Mouse (Mus musculus) ovary, postnatal 36 days (tissue): ENCODE data around the gene Slco1a6.
A peak's percentile ranks its signal among the peaks of the same experiment; 100 is the strongest.
"Not testable (repeated sequence)": the region's sequence is repeated elsewhere in the genome, so short reads cannot be mapped to it uniquely, and the experiment has no call there.

Experiments used
- DNase-seq: peaks from one replicate; pipeline ENCODE4 v3.0.0; 2022; ENCODE audit warnings: low spot score, mixed read lengths

The Slco1a6 gene

DNA sequence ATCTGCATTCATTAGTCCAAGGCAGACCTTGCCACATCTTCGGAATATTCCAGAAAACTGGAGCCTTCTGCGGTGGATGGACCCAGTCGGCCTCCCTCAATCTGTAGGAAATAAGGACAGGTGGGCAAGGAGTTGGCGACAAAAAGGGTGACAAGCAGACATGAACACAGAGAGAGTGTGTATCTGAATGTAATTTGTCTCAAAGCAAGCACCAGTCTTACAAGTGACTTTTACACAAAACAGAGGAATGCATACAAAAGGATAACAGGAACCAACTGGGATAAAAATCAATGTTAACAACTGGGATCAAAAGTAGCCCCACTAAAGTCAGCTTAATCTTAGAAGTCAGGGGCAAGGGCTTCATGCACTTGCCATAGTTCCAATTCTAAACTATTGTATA is at the start of gene Slco1a6:
Slco1a6 (minus strand) TSS at position 101 of the 400 bp plus-strand sequence.
- no peak for DNase-seq

DNA sequence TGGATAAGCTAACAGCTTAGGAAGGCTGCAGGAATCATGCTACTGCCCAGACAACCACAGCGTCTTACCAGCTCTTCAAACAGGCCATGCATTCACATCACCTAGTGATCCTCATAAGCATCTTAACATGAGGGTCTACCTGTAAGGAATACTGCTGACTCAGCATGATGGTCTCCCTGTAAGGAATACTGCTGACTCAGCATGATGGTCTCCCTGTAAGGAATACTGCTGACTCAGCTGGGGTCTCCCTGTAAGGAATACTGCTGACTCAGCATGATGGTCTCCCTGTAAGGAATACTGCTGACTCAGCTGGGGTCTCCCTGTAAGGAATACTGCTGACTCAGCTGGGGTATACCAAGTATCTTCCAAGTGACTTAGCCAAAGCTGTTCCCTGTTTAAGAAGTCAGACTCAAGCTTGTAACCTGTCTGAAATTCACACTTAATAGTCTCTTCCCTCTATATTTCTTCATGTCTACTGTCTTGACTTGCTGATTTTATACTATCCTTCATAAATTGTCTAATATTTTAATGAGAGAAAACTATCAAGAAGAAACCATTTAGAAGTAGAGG is 42.5 kb upstream of the Slco1a6 start:
- DNase-seq: not testable (repeated sequence)

DNA sequence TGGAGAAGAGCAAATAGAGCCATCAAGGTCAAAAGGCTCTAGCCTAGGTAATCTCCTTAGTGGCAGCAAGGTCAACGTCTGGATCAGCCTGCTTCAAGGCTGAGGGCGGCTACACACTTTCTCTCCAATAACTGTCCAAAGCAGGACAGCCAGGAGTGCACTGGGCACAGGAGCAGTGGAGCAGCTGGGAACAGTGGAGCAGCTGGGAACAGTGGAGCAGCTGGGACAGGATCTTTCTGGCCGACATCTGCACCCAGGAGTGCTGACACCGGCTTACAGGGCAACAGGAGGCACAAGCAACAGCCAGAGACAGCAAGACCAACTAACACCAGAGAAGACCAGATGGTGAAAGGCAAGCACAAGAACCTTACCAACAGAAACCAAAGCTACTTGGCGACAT is 36.7 kb upstream of the Slco1a6 start:
- DNase-seq: peak; percentile 3

DNA sequence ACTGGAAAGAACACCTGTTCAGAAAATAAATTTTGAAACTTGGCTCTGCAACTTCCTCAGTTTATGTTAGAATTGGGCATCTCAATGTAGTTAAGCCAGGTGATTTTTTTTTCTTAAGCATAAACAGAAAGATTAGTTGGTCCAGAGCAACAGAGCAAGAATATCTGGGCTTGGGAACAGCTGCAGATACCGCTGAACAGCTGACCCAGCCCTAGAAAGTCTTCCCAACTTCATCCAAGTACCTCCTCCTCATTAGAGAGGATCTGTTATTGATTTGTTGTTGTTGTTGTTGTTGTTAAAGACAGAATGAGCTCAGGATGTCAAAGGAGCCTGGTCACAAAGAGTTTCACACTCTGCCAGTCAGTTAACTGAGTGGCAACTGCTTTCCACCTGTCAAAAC is 31.1 kb upstream of the Slco1a6 start:
- no peak for DNase-seq

DNA sequence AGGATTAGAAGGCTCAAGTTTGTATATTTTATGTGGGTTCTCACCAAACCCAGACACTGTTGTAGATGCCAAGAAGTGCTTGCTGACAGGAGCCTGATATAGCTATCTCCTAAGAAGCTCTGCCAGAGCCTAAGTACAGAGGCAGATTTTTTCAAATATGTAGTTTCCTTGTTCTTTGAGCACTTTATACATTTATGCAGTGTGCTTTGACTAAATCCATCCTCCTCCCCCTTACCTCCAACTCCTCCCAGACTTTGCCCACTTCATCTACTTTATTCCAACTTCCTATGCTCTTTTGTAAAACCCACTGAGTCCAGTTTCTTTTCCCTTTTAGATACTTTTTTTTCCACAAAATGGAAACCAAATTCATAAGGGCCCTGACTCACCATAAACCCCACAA is 11.8 kb upstream of the Slco1a6 start:
- DNase-seq: no peak

DNA sequence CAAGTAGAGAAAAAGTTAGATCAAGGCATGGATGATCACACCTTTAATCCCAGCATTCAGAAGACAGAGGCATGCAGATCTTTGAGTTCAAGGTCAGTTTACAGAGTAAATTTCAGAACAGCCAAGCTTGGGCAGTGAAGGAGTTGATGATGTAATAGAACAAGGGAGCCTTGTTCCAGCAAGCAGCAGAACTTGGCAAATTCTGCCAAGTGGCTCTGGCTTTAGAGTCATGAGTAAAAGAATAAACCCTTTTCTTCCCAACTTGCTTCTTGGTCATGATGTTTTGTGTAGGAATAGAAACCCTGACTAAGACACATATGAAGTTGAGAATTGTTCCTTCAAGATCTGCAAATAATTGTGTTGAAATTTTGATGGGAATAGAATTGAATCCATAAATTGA is 3.5 kb upstream of the Slco1a6 start:
- DNase-seq: no peak

DNA sequence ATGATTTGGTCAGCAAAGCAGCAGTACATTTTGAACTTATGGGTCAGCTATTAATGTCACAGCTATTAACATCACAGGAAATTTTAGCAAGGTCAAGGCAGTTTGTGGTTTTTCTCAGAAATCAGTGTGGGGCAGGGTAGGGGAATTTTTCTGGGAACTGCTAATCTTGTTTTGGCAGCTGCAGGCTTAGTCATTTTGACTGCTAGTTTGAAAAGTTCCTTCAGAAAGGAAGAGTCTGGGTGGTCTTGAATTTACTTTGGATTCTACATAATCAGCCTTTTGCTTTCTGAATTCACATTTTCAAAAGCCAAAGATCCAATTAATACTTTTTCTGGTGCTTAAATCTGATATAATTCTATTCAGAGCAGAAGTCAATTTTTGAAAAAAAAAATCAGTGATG is 1.4 kb upstream of the Slco1a6 start:
- DNase-seq: no peak

DNA sequence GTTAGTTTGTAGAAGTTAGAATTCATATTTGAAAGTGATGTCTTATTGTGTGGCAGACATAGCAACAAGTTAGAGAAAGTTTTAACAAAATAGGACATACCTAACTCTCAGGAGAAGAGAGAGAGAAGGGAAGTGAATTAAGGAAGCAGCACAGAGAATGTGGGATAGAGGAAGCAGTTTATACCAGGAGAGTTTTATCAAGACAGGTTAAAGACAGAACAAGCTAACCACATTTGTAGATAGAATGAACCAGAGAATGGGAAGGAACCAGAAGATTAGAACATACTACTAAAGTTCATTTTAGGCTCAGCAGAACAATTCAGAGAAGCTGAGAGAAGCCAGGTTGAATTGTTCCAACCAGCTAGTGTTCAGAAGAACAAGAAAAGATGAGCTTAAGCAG is 7.8 kb downstream of the Slco1a6 start:
- no peak for DNase-seq

DNA sequence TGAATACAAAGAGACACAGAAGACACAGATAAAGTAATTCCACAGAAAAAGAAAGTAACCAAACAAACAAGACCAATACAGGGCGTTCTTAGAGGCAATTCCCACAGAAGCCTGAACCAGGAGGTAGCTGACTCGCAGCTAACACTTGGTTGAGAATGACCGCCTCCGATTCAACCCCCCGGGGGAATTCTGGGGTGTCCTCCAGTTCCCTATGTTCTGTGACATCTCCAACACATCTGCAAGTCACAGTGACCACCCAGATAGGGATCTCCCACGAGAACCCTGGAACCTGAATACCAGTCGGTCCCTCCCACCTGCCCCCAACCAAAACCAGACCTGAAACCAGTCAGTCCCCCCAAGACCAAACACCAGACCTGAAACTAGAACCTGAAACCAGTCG is 14.1 kb downstream of the Slco1a6 start:
- DNase-seq: no peak

DNA sequence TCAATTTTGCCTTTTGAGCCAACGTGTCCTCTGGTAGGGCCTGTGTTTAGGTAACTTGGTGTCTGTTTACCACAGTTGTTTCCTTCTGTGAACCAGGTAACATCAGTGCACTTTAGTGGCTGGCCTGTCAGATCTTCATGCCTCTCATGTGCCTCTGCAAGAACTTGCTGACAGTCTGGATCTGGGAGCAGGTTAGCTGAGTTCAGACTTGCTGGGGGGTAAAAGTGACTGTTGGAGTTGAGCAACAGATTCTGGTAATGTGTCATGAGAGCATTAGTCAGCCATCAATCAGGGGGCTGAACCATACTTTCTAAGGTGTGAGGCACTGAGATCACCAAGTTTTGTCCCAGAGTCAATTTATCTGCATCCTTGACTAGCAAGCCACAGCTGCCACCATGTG is 16.4 kb downstream of the Slco1a6 start:
- DNase-seq: no peak

DNA sequence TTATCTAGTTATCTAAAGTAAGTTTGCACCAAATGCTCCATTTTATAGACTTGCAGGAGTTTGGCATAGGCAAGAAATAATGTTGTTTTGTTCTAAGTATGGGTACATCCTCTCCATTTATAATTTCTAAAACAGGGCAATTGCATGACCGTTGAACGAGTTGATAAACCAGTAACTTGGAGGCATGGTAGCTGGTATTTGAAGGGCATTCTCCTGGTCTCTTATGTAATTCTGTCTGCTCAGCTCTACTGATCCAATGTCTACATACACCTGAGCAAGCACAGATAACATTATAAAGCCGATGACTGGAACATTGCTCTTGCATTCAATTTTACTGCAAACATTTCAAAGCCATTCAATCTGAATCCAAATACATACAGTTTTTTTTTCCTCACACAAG is 20.9 kb downstream of the Slco1a6 start:
- DNase-seq: no peak

DNA sequence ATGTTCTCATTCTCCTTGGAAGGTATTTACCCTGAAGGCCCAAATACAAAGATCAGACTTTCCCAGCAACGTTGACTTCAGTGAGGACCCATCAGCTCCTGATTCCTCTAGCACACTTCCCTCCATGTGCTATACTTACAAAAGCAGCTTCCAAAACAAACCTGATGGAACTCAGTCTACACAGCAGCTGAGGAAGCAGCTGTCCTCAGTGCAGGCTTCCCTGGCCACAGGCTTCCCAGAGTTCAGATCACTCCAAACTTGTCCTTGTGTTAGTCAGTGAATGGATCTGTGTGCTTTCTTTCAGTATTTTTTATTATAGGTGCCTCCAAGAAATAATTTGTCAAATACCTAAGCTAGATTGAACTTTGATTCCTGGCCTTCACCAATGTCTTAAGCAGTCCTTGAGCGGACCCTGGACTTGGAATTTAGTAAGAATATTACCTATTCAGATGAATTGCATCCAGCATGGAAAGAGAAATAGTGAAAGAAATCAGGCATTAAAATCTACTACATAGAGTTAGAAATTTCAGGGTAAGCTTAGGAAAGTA is 22.4 kb downstream of the Slco1a6 start:
- DNase-seq: no peak

DNA sequence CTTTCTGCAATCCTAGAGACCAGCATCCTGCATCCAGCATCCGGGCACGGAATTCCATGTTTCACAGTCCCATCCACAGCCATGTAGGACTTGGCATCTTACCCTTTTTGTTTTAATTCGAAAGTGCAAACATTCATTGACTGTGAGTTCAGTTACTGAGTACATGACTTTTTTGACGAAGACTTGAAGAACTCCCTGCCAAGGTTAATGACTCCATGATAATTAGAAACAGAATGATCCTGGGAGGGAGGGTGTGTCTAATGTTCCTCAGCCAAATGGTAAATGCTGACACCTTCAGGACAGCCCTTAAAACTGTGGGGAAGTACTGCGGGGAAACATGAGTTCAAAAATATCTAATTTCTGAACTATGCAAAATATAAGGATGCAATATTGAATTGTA is 44.9 kb downstream of the Slco1a6 start:
- DNase-seq: no peak

DNA sequence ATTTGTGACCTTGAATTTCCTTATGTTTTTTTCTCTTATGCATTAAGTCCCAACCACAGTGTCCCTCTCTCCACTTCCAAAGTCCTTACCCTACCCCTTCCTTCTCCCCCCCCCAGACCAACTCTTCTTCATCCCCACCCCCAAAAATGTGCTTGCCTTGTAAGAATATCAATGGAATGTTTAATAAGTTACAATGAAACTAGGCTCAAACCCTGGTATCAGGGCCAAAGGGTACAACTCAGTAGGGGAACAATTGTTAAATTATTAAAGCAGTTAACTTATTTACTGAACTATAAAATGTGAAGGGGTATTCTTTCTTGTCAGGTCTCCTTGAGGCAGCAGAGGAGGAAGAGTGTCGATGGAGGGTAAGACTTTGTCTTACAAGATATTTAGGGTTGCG is 47.1 kb downstream of the Slco1a6 start:
- DNase-seq: no peak

DNA sequence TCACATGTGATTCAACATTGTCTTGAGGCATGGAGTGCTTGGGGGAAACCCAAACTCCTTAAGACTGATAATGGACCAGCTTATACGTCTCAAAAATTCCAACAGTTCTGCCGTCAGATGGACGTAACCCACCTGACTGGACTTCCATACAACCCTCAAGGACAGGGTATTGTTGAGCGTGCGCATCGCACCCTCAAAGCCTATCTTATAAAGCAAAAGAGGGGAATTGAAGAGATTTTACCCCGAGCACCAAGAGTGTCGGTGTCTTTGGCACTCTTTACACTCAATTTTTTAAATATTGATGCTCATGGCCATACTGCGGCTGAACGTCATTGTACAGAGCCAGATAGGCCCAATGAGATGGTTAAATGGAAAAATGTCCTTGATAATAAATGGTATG is 54.2 kb downstream of the Slco1a6 start:
- not testable (repeated sequence) for DNase-seq

DNA sequence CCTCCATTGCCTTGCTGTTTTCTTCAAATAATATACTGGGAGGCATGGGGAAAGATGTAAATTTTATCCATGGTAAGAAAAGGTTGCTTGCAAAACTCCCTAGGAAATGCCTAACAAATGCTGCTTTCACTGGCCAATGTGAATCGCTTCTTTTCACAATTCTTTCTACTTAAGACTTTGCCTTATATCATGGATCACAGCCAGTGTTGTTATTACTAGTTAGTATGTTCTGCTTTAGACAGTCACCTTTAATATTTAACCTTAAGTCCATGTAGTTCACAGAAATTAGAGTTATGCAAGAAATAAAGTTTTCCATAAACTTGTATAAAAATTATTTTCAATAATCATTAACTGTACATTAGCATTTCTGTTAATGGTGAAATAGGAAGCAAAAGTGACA is 60.0 kb downstream of the Slco1a6 start:
- no peak for DNase-seq

DNA sequence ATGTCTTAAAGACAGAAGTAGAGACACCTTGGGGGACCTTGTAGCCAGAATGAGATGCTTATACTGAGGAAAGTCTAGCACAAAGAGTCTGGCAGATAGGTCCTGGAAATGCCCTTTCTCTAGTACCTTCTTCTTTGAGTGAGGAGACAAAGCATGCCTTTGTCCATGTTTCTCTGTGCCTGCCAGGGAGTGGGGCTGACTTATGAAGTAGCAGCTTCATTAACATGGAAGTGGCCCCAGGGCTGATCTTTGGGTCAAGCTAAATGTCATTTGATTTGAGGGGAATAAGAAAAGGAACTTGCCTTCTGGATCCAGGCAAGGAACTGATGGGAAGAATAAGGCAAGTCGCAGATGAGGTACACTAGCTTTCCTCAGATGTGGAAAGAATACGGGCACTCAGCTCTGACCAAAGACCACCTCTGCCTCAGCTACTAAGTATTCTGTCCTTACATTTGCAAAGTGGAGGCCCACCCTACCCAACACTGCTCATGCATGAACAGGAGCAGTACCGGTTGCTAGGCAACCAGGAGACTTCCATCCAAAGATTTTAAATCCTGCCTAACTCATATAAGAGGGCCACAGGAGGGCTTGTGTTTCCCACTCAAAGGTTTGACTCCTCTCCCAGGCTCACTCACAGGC is 96.5 kb downstream of the Slco1a6 start:
- DNase-seq: no peak

DNA sequence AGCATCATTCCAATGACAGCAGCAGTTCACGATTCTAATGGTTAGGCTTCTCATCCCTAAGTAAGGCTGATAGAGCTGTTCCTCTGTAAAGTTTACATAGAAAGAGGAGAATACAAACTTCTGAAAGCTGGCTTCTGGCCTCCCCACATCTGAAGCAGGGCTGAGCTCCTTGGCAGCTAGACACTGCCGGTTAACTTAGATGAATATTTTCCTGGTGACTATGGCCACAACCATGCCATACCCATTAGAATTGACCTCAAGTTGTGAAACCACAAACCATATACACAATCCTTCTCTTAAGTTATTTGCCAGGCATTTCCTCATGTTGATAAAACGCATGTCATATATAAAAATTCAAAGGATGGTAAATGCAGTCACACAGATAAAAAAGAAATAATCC is 117.2 kb downstream of the Slco1a6 start:
- DNase-seq: no peak

DNA sequence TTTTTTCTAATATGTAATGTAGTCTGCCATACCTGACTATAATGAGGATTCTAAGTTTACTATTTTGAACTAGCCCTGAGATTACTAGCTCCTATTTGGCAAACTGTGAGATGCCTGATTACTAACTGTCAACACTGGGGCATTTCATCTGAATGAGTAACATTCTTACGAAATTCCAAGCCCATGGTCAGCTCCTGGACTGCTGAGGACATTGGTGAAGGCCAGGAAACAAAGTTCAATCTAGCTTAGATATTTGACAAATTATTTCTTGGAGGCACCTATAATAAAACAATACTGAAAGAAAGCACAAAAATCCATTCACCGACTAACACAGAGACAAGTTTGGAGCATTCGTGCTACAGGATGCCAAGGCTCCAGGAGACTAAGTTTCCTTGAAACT is 150.0 kb downstream of the Slco1a6 start:
- not testable (repeated sequence) for DNase-seq

DNA sequence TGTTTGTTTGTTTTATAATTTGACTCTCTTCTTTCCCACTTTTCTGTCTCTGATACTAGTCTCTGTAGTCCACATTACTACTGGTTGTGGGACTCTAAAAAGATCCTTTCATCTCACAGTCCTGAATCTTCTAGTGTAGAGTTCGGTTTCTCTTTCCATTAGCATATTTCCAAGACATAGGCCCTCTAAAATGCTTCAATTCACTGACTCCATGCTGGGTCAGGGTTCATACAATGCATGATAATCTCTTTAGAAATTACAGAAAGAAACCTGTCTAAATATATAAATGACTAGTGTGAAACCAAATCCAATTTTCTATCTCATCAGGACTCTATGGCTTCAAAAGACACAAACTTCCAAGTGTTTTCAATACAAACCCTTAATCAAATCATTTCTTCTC is 160.6 kb downstream of the Slco1a6 start:
- no peak for DNase-seq

DNA sequence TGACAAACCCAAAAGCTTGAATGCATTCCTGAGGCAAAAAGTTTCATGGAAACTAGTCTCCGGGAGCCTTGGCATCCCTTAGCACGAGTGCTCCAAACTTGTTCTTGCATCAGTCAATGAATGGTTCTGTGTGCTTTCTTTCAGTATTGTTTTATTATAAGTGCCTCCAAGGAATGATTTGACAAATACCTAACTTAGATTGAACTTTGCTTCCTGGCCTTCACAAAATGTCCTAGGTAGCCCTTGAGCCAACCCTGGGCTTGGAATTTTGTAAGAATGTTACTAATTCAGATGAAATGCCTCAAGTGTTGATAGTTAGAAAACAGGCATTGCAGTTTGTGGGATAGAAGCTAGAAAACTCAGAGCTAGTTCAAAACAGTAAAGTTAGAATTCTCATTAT is 162.6 kb downstream of the Slco1a6 start:
- DNase-seq: no peak

DNA sequence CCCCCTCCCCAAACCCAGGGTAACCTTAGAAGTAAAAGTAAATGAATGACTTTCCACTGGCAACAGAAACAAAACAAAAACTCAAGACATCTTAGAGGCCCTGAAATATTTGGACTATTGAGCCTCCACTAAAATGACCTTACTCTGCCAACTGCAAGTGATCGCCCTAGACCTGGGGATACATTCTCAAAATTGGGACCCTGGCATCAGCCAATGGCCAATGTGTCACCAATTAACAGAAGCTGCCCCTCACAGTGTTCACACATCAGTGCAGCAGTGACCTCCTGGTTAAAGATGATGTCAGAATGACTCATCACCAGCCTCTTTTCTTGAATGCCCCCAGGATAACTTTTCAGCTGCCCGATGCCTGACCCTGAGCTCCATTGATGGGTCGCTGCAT is 166.4 kb downstream of the Slco1a6 start:
- no peak for DNase-seq

DNA sequence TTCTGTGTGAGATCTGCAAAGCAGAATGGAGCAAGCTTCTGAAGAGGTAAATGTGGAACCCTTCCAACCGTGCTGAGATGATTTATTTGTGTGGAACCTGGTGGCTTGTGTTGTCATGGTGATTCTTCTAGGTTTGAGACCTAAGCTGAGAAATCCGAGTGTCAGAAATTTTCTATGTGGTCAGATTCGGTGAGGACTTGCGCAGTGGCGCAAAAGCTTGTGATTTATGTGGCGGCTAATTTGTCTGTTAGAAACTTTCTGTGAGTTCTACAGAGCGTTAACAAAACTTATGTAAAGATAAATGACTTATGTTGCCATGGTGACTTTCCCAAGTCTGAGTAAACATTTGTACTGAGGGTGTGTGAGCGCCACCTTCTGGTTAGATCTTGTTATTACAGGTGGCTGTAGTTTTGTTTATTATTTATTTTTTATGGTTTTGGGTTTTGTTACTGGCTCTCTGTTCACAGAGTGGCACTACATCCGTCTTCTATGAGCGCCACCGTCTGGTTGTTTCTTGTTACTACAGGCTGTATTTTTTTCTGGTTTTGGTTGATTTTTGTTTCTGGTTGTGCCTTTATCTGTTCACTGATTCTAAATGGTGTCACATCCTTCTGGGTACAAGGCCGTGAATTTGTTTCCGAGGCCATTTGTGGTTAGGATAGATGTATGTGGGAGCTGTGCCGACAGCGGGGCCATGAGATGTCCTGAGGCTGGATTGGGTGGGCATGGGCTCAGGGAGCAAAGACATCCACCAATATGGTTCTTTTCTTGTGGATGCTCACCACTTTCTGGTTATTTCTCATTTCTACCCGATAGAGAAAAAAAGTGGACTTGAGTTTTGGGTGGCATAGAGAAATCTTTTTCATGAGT is 167.8 kb downstream of the Slco1a6 start:
- peak; percentile 7 for DNase-seq
